Mouse (Mus musculus): Measurements from ENCODE around the gene Spryd4. TPM values are rescaled to one million over a fixed set of nuclear protein-coding genes. Genes with fewer than 3 reads are reported as not detected.
"Not testable (repeated sequence)": the region's sequence is repeated elsewhere in the genome, so short reads cannot be mapped to it uniquely, and the experiment has no call there.

The Spryd4 gene
- total RNA-seq (2022) = 10 to 100 TPM; 30.5 to 33.5 (median 32.4) TPM

DNA sequence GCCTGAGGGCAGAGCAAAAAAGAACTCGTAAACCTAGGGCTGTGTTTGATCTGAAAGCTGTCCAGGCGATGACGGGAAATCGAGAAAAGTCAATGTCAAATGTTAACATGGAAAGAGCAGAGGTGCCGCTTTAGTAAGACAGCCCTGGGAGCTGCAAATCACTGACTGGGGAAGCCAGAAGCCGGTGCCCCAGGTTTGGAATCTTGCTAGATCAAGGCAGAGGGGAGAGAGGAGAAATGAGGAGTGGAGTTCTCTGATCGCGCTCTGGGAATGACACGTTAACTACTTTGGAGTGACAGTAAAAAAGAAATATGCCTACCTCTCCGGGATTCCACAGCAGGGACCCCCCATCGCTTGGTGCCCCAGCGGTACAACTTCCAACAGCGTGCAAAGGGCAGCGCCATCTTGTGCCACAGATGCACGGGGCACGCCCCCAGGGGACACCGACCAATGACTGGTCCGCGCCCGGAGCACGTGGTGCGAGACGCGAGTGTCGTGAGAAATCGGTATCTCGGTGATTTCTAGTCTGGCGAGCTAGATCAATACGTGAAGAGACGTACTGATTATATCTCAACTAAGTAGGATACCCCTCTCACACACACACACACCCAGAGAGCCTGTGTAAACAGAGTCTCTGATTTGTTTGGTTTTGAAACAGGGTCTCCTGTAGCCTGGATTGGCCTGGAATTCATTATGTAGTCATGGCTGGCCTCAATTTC lies at the start of gene Spryd4:
Gene Spryd4, minus strand, starts transcription at position 418 of the 719 bp plus-strand sequence.
- DNase-seq (ENCODE audit: low spot score in 2 of 2) = peak; percentile 85

DNA sequence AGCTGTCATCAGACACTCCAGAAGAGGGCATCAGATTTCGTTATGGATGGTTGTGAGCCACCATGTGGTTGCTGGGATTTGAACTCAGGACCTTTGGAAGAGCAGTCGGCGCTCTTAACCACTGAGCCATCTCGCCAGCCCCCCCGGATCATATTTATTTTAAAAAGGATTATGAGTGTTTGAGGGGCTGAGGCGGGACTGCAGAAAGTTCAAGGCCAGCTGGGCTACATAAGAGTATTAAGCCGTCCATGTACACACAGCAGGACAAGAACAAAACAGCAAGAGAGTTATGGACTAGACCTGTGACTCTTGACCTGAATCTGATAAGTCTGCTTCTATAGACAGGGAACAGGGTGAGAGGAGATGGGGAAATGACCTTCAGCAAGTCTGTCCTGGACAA lies 48.8 kb upstream of the Spryd4 start:
- DNase-seq (ENCODE audit: low spot score in 2 of 2) = not testable (repeated sequence)

DNA sequence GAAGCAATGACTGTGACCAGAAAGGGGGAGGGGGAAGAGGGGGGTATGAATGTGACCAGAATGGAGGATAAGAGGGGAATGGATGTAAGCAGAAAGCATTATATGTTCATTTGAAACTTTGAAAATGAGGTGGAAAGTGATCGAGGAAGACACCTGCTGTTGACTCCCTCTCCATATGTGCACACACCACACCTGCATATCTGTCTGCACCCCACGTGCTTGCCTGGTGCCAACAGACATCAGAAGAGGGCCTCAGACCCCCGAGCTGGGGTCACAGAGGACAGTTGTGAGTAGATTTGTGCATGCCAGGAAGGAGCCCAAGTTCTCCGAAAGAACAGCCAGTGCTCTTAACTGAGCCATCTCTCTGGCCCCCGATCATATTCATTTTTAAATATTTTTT lies 48.3 kb upstream of the Spryd4 start:
- DNase-seq (ENCODE audit: low spot score in 2 of 2) = no peak

DNA sequence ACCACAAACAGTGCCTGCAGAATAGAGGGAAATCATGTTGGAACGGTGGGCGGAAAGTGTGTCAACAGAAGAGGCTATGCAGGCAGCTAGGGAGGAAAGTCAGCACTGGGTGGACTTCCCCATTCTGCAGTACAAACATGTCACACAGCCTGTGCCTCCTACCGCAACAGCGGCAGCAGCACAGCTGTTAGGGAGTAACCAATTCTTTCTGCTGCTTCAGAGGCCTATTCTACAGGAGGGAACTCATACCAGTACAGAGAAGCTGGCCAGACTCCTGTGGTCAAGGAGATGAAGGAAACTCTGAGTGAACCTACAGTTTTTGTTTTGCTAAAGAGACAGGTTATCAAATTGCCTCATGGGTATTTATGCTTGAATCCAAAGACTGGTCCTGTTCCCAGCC lies 47.3 kb upstream of the Spryd4 start:
- no peak for DNase-seq (ENCODE audit: low spot score in 2 of 2)

DNA sequence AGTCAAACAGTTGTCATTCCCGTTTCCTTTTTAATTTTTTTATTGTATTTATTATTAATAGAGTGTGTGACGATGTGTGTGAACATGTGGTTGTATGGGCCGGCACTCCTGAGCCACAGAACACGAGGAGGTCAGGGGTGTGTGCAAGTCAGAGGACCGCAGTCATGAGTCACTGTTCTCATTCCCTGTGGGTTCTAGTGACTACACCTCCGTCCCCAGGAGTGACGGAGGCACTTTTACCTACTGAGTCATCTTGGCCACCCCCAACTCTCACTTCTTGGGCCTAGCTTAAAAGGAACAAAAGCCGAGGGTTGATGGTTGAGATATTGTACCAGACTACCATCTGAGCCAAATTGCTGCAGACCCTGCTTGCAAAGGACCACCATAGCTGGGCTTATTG lies 44.7 kb upstream of the Spryd4 start:
- DNase-seq (ENCODE audit: low spot score in 2 of 2) = no peak

DNA sequence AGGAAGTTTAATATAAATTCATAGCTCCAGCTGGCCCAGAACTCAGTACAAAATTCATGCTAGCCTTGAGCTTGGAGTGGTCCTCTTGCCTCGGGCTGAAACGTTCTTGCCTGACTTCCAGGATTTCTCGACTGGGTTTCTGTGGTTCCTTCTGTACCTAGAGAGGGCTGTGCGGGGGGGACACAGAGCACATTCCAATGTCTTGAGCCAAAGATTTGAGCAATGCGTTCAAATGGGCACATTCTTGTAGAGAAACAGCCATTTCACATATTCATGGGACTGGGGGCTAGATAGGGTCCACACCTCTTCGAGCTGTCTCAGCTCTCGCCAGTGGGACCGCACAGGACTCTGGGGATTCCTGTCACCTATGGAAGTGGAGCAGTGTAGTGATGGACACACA lies 44.3 kb upstream of the Spryd4 start:
- no peak for DNase-seq (ENCODE audit: low spot score in 2 of 2)

DNA sequence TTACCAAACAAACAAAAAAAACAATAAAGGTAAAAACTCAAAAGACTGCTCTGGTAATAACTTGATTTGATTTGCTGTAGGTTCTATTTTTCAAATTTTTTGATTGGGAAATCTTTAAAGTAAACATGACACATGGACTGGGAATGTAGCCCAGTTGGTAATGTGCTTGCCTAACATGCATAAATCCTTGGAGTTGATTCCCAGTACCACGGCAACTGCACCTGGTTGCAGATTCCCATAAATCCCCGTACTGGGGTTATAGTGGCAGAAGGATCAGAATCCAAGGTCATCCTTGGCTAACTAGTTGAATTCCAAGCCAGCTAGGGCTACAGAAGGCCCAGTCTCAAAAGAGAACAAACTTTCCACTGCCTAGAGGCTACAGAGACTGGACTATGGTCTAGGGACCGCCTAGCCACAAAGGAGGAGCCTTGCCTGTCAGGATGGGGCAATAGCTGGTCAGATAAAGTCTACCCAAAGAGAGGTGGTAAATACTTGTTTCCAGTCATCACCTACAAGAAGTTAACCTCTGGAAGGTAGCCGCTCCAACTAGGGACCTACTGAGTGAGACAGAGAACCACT lies 42.2 kb upstream of the Spryd4 start, which contains the start of gene Apon:
Gene Apon, plus strand, starts transcription at position 420 of the 579 bp plus-strand sequence.
- DNase-seq (ENCODE audit: low spot score in 2 of 2) = no peak

DNA sequence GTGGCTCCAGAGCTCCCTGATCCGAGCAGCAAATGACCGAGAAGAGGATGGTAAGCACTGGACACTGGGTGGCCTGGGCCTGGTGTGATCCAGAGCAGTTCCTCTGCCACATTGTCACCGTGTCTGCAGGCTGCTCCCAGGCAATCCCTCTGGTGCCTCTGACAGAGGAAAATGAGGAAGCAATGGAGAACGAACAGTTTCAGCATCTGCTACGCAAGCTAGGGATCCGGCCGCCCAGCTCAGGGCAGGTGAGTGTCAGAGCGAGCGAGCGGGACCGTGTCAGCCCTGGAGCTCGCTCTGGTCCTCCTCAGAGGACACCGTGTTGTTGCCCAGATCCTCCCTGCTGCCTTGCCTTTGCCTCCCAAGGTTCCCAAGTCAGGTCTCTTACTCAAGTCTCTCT lies 39.0 kb upstream of the Spryd4 start:
- DNase-seq (ENCODE audit: low spot score in 2 of 2) = no peak

DNA sequence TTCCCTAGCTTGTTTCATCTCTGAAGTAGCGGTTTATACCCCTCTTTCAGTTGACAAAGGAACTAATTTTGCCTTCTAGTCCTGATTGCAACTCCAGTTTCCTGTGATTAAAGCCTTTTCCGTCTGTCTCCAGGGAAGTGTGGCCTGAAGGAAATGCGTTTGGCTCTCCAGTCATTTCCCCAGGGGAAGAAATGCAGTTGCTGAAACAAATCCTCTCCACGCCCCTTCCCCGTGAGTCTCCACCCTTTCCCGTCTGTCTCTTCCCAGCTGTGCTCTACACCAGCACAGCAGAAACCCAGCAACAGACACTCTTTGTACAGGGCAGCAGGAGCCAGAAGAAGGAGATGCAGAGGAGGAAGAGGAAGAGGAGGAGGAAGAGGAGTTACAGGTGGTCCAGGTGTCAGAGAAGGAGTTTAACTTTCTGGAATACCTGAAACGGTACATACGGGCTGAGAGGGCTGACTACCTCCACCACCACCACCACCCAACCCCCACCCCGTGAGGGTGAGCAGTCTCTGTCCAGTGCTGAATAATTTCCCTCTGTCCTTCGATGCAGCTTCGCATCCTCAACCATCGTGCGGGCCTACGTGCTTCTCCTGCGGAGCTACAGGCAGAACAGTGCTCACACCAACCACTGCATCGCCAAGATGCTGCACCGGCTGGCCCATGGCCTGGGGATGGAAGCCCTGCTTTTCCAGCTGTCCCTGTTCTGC lies 35.6 kb upstream of the Spryd4 start:
- peak; percentile 30 to 40 for DNase-seq (ENCODE audit: low spot score in 2 of 2)

DNA sequence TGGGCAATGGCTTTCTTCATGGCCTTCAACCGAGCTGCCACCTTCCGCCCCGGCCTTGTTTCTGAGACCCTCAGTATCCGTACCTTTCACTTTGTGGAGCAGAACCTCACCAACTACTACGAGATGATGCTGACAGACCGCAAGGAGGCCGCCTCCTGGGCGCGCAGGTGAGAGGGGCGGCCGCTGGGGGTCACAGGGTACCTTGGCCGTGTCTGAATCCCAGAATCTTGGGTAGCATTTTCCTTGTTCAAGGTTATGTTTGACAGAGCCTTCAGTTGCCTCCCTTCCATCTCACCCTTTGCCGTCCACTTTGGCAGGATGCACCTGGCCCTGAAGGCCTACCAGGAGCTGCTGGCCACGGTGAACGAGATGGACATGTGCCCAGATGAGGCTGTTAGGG lies 32.5 kb upstream of the Spryd4 start:
- no peak for DNase-seq (ENCODE audit: low spot score in 2 of 2)

DNA sequence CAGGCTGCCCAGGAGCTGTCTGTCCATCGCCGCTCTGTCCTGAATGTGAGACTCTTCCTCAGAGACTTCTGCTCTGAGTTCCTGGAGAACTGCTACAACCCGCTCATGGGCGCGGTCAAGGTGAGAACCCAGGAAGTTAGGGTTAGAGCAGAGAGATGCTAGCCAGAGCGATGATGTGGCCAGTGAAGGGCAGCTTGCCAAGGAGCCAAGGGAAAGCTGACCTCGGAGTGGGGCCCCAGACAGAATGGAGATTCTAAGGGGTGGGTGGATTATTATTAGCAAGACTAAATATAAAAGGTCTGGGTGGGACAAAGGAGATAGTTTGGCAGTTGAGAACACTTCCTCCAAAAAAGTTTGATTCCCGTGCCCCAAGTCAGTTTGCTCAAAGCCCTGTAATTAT lies 31.6 kb upstream of the Spryd4 start:
- no peak for DNase-seq (ENCODE audit: low spot score in 2 of 2)

DNA sequence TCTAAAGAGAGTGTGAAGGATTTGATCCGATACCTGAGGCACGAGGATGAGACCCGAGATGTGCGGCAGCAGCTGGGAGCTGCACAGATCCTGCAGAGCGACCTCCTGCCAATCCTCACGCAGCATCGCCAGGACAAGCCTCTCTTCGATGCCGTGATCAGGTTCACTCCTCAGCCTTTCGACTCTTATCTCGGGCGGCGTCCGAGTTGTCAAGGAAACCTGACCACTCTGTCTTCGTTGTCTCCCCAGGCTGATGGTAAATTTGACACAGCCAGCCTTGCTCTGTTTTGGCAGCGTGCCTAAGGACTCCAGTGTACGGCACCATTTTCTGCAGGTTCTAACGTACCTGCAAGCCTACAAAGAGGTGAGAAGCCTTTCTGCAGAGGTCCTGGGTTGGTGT lies 28.5 kb upstream of the Spryd4 start:
- DNase-seq (ENCODE audit: low spot score in 2 of 2) = no peak

DNA sequence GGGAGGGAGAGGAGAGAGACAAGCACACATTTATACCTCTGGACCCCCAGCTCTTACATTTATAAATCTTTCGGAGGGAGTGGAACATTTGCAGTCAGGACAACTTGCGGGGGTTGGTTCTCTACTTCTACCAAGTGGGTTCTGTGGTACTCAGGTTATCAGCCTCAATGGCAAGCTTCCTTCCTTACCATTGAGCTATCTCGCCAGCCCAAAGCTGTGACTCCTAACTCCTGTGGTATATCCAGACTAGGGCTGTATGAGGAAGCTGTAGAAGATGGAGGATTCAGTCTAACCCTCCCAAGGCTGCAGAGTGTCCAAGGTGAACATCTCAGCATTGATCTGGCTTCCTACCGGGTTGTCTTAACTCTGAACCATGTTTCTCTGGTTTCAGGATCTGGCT lies 27.5 kb upstream of the Spryd4 start:
- DNase-seq (ENCODE audit: low spot score in 2 of 2) = no peak

DNA sequence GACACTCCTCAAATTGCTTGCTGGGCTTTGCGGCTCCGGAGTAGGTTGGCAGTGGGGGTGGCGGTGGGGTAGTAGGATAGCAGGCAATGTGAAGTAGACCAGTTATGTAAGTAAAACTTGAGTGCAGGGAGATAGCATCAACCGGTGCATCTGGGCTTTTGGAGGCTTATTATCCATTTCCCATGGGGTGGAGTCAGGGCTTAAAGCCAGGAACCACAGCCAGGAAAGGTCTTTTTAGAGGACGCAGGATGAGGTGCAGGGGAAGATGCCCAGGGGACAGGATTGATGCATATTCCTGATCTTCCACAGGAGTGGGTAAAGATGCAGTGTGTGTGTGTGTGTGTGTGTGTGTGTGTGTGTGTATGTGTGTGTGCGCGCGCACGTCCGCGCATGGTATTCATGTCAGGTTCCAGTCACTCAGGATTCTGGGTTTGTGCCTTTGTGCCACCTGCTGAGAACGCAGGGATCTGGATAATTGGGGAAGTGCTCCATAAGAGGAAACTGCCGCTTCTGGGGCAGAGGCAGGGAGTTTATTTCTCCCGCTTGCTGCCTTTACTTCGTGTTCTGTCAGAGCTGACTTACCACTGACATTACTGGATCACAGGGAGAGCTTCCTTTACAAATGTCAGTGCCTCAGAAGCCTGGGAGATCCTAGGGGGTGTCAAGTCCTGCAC lies 26.3 kb upstream of the Spryd4 start:
- DNase-seq (ENCODE audit: low spot score in 2 of 2) = peak in 1 of 2 experiments; percentile 19

DNA sequence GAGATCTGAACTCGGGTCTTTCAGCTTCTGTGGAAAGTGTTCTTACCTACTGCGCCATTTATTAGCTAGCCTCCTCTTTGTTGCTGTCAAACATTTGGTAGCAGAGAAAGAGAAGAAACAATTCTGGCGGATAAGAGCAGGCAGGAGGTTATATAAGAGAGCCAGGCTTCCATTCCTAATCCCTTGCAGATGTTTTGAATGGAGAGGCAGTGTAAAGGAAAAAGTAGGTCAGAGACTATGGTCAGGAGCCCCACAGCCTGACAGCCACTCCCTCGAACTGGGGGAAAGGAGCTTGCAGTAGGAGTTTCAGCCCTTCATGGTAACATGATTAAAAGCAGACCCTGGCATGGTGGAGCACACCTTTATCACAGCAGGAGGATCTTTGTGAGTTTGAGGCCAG lies 24.7 kb upstream of the Spryd4 start:
- no peak for DNase-seq (ENCODE audit: low spot score in 2 of 2)

DNA sequence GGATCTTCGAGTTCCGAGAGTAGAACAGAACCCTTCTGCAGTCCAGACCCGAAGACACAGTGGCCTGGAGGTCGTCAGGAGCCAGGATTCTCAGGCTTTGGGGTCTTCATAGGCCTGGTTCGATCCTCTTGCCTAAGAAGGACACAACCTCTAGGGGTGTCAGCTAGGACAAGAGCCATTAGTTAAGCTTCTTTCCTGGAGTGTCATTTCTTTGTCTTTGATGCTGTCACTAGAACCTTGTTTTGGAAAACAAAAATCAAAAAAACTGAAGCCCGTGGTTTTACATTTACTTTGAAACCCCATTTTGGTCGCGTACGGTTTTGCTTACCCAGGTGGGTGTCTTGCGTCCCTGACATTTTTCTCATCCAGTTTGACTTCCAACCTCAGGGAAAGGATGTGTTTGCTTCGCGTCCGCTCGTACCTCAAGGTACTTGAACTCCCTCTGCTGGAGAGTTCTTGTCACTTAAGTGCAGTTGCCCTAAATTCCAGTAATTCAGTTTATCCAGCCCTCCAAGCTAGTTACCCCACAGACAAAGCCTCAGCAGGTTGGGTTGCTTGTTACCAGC lies 20.9 kb upstream of the Spryd4 start:
- no peak for DNase-seq (ENCODE audit: low spot score in 2 of 2)

DNA sequence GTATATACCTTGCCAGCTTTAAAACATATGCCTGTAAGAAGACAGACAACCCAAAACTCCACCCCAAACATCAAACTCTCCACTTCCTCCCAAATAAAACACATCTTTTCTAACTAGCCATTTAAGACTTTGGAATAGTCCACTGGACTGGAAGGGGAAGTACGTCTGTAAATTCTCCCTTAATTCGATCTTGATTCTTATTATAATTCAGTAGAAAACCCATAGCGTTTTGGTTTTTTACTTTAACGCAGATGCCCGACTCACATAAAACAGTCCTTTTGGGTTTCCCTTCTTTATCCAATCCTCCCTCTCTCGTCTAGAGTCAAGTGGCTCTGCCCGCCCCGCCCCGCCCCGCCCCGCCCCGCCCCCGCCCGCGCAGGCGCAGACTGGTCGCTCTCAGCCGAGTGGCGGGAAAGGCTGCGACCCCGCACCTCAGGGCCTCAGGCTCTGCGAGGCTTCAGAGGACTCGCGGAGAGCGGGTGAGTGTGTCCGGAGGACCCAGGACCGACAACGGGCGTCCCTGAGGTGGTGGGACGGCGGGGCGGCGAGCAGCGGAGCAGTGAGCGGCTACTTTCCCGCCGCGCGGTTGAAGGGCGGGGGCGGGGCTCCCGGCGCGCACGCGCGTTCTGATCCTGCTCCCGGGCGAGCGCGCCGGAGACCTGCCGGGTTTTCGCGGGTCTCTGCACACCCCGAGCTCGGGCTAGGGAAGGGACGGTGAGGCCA lies 20.3 kb upstream of the Spryd4 start, which contains the start of gene Timeless:
Gene Timeless, plus strand, starts transcription at position 369 of the 723 bp plus-strand sequence.
- DNase-seq (ENCODE audit: low spot score in 2 of 2) = peak; percentile 72 to 81

DNA sequence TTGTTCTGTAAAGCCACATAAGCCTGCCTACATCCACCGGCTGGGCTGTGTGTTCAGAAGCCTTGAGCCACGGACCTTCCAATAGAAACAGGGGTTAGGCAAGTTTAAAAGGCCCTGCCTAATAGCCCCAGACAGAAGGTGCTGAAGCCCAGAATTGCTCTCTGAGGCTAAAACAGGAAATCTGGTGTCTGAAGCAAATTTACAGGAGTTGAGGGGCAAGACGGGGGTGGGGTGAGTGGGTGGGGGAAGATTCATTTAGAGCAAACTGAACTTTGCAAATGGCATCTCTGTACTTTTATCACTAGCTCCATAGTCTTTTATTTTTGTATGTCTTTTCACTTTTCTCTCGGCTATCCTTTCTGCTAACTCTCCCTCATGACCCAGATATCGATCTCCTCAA lies 19.5 kb upstream of the Spryd4 start:
- no peak for DNase-seq (ENCODE audit: low spot score in 2 of 2)

DNA sequence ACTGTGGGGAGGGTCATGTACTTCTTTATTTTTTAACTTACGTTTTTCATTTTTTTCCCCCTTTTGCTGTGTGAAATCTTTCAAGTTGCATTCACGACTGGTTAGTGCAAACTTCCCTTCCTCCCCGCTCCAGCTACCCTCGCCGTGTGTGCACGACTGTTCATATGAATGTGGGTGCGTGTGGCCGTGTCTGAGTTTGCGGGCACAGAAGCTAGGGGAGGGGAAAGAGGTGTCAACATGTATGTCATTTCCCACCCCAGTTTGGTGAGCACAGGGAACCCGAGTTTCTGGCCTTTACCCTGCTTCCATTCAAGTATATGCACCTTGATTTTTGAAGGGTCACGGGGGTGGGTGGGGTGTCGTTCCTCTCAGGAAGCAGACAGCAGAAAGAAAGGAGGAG lies 19.0 kb upstream of the Spryd4 start:
- DNase-seq (ENCODE audit: low spot score in 2 of 2) = no peak

DNA sequence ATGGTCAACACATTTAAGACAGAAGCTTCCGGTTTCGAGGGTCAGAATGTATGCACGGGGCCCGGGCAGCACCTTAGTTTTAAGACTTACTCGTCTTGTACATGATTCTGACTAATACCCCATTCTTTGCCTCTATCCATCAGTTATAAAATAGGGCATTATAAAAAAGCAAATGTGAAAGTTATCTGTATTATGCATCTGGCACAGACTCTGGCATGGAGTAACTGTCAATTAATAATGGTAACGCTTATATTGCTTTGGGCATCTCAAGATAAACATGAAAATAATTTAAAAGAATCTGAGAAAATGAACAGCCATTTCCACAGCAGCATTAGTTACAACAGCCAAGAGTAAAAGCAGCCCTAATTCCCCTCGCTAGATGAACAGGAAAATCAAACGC lies 16.4 kb upstream of the Spryd4 start:
- DNase-seq (ENCODE audit: low spot score in 2 of 2) = no peak

DNA sequence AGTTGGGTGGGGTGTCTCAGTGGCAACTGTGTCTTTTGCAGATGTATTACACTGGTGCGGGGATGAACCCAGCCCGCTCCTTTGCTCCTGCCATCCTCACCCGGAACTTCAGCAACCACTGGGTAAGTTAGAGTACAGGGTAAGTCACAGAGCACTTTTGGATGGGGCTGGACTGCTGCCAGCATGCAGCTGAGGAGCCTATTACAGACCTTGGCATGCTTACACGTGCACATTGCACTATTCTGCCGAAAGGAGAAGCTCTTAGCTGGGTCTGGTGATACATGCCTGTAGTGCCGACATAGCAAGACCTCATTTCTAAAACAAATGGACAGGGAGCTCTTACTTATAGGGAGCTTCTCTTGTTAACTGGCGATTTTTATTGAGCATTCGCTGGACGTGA lies 16.0 kb upstream of the Spryd4 start:
- no peak for DNase-seq (ENCODE audit: low spot score in 2 of 2)

All from gastrocnemius, adult 8-10 months (tissue).